Mouse (Mus musculus): ENCODE data around the gene Pgs1. TPM values are rescaled to one million over a fixed set of nuclear protein-coding genes. Genes with fewer than 3 reads are reported as not detected.
A peak's percentile ranks its signal among the peaks of the same experiment; 100 is the strongest.

Gene Pgs1
- 13.0 and 14.7 TPM in 2 replicates for total RNA-seq (2015)
- total RNA-seq (2017) = 15.6 and 18.7 TPM in 2 replicates

GRCm38 (mm10) chr11:117986126-117987031, at the start of gene Pgs1:
Gene Pgs1, plus strand, starts transcription at chr11:117986292.
- peak; percentile 62 for ATAC-seq (replicated peaks; ENCODE audit: poor library complexity)

- no peak for ATAC-seq (replicated peaks; ENCODE audit: poor library complexity)
Observed at GRCm38 (mm10) chr11:117939004-117939730, 46.9 kb upstream of the Pgs1 start.

- ATAC-seq (replicated peaks; ENCODE audit: poor library complexity) = peak; percentile 17; the same call in 1 of the 2 replicates
Observed at GRCm38 (mm10) chr11:117939741-117940285, 46.3 kb upstream of the Pgs1 start.

GRCm38 (mm10) chr11:117940881-117941280, 45.2 kb upstream of the Pgs1 start:
- no peak for ATAC-seq (replicated peaks; ENCODE audit: poor library complexity)

- no peak for ATAC-seq (replicated peaks; ENCODE audit: poor library complexity)
Observed at GRCm38 (mm10) chr11:117941325-117941834, 44.7 kb upstream of the Pgs1 start.

GRCm38 (mm10) chr11:117941848-117942247, 44.2 kb upstream of the Pgs1 start:
- ATAC-seq (replicated peaks; ENCODE audit: poor library complexity) = no peak

GRCm38 (mm10) chr11:117946195-117946979, 39.7 kb upstream of the Pgs1 start:
- ATAC-seq (replicated peaks; ENCODE audit: poor library complexity) = peak; percentile 73

GRCm38 (mm10) chr11:117946996-117947419, 39.1 kb upstream of the Pgs1 start:
- no peak for ATAC-seq (replicated peaks; ENCODE audit: poor library complexity)

- peak; percentile 30 for ATAC-seq (replicated peaks; ENCODE audit: poor library complexity)
Observed at GRCm38 (mm10) chr11:117949392-117950091, 36.5 kb upstream of the Pgs1 start.

GRCm38 (mm10) chr11:117951391-117951790, 34.7 kb upstream of the Pgs1 start:
- ATAC-seq (replicated peaks; ENCODE audit: poor library complexity) = no peak

- 0 out of 2 replicates have a peak, but pooled peaks have one; percentile 32 for ATAC-seq (replicated peaks; ENCODE audit: poor library complexity)
Observed at GRCm38 (mm10) chr11:117952174-117952933, 33.7 kb upstream of the Pgs1 start.

GRCm38 (mm10) chr11:117954094-117954493, 32.0 kb upstream of the Pgs1 start:
- peak; percentile 84 for ATAC-seq (replicated peaks; ENCODE audit: poor library complexity)

- ATAC-seq (replicated peaks; ENCODE audit: poor library complexity) = no peak
Observed at GRCm38 (mm10) chr11:117954819-117955218, 31.3 kb upstream of the Pgs1 start.

- no peak for ATAC-seq (replicated peaks; ENCODE audit: poor library complexity)
Observed at GRCm38 (mm10) chr11:117955621-117956020, 30.5 kb upstream of the Pgs1 start.

GRCm38 (mm10) chr11:117958197-117958596, 27.9 kb upstream of the Pgs1 start:
- ATAC-seq (replicated peaks; ENCODE audit: poor library complexity) = peak; percentile 17

- no peak for ATAC-seq (replicated peaks; ENCODE audit: poor library complexity)
Observed at GRCm38 (mm10) chr11:117959166-117959565, 26.9 kb upstream of the Pgs1 start.

- ATAC-seq (replicated peaks; ENCODE audit: poor library complexity) = peak; percentile 47
Observed at GRCm38 (mm10) chr11:117959741-117960381, 26.2 kb upstream of the Pgs1 start.

GRCm38 (mm10) chr11:117960601-117961000, 25.5 kb upstream of the Pgs1 start:
- ATAC-seq (replicated peaks; ENCODE audit: poor library complexity) = no peak
